Mouse (Mus musculus): ENCODE measurements around the gene Alg13. TPM values are rescaled to one million over a fixed set of nuclear protein-coding genes. Genes with fewer than 3 reads are reported as not detected.
A peak's percentile ranks its signal among the peaks of the same experiment; 100 is the strongest.

Alg13 gene
- polyA plus RNA-seq, 1 experiment from 2014 or later = 10.0 TPM

- Histone ChIP-seq H3K4me2 (no peak overlapping the region), H3K4me3 (no peak overlapping the region), H3K9ac (no peak overlapping the region), H3K4me1 (replicated peaks) (no peaks in the 10 kb centered on the region), H3K27me3 (no peaks in the 10 kb centered on the region), H3K36me3 (no peaks in the 10 kb centered on the region), H3K9me3 (no peaks in the 10 kb centered on the region), H3K27ac (replicated peaks) (no peak overlapping the region)
- no peak for ATAC-seq (ENCODE audit: low FRiP score, low read depth)
Observed at GRCm38 (mm10) chrX:144338355-144338754, 20.8 kb downstream of the Alg13 start.

- H3K27me3 ChIP-seq = no peaks in the 10 kb centered on the region
- H3K4me1 ChIP-seq (replicated peaks) = no peaks in the 10 kb centered on the region
- H3K9me3 ChIP-seq = no peaks in the 10 kb centered on the region
- H3K4me3 ChIP-seq = no peak overlapping the region
- H3K4me2 ChIP-seq = no peak overlapping the region
- no peak overlapping the region for H3K27ac ChIP-seq (replicated peaks)
- WGBS = 81% methylated on average over 2 of the region's 2 CpGs
- H3K36me3 ChIP-seq = no peaks in the 10 kb centered on the region
- no peak for ATAC-seq (ENCODE audit: low FRiP score, low read depth)
- H3K9ac ChIP-seq = no peak overlapping the region
Observed at GRCm38 (mm10) chrX:144374196-144374595, 56.6 kb downstream of the Alg13 start.

- no peaks in the 10 kb centered on the region for H3K36me3 ChIP-seq
- H3K9ac ChIP-seq = no peak overlapping the region
- no peak overlapping the region for H3K4me3 ChIP-seq
- H3K4me2 ChIP-seq = no peak overlapping the region
- peak; percentile 72 for ATAC-seq (ENCODE audit: low FRiP score, low read depth)
- H3K9me3 ChIP-seq = no peaks in the 10 kb centered on the region
- no peaks in the 10 kb centered on the region for H3K4me1 ChIP-seq (replicated peaks)
- H3K27ac ChIP-seq (replicated peaks) = no peak overlapping the region
- H3K27me3 ChIP-seq = no peaks in the 10 kb centered on the region
- 32% methylated on average over 7 of the region's 7 CpGs for WGBS
Observed at GRCm38 (mm10) chrX:144403526-144403925, 85.9 kb downstream of the Alg13 start.

GRCm38 (mm10) chrX:144408036-144408435 is 90.4 kb downstream of the Alg13 start:
- no peak overlapping the region for H3K9ac ChIP-seq
- no peak overlapping the region for H3K4me2 ChIP-seq
- H3K9me3 ChIP-seq = no peaks in the 10 kb centered on the region
- H3K36me3 ChIP-seq = no peaks in the 10 kb centered on the region
- 82% methylated on average over 5 of the region's 5 CpGs for WGBS
- no peak overlapping the region for H3K27ac ChIP-seq (replicated peaks)
- no peak for ATAC-seq (ENCODE audit: low FRiP score, low read depth)
- H3K4me1 ChIP-seq (replicated peaks) = no peaks in the 10 kb centered on the region
- no peaks in the 10 kb centered on the region for H3K27me3 ChIP-seq
- no peak overlapping the region for H3K4me3 ChIP-seq

- no peak overlapping the region for H3K4me3 ChIP-seq
- no peak for ATAC-seq (ENCODE audit: low FRiP score, low read depth)
- H3K36me3 ChIP-seq = no peaks in the 10 kb centered on the region
- H3K9me3 ChIP-seq = no peaks in the 10 kb centered on the region
- H3K27ac ChIP-seq (replicated peaks) = no peak overlapping the region
- H3K4me1 ChIP-seq (replicated peaks) = no peaks in the 10 kb centered on the region
- H3K4me2 ChIP-seq = no peak overlapping the region
- H3K27me3 ChIP-seq = no peaks in the 10 kb centered on the region
- no peak overlapping the region for H3K9ac ChIP-seq
- 59% methylated on average over 1 of the region's 1 CpGs for WGBS
Observed at GRCm38 (mm10) chrX:144420259-144420658, 102.7 kb downstream of the Alg13 start.

GRCm38 (mm10) chrX:144421091-144421490 is 103.5 kb downstream of the Alg13 start:
- no peaks in the 10 kb centered on the region for H3K9me3 ChIP-seq
- no peak overlapping the region for H3K4me3 ChIP-seq
- no peak overlapping the region for H3K27ac ChIP-seq (replicated peaks)
- H3K9ac ChIP-seq = no peak overlapping the region
- no peaks in the 10 kb centered on the region for H3K4me1 ChIP-seq (replicated peaks)
- H3K36me3 ChIP-seq = no peaks in the 10 kb centered on the region
- ATAC-seq (ENCODE audit: low FRiP score, low read depth) = no peak
- 94% methylated on average over 1 of the region's 1 CpGs for WGBS
- no peaks in the 10 kb centered on the region for H3K27me3 ChIP-seq
- H3K4me2 ChIP-seq = no peak overlapping the region

- Histone ChIP-seq H3K4me2 (no peak overlapping the region), H3K27ac (replicated peaks) (no peak overlapping the region), H3K9ac (no peak overlapping the region), H3K9me3 (no peaks in the 10 kb centered on the region), H3K27me3 (no peaks in the 10 kb centered on the region), H3K4me1 (replicated peaks) (no peaks in the 10 kb centered on the region), H3K36me3 (no peaks in the 10 kb centered on the region), H3K4me3 (no peak overlapping the region)
- no peak for ATAC-seq (ENCODE audit: low FRiP score, low read depth)
- 83% methylated on average over 3 of the region's 3 CpGs for WGBS
Observed at GRCm38 (mm10) chrX:144423848-144424247, 106.2 kb downstream of the Alg13 start.

Small RNA genes lying within 50 kb of the gene (microRNA-seq; reads per million reads assigned to microRNA genes)
- not detected for gene Mir680-2

Other genes with a start within 250 kb of the Alg13 start
- gene A730046J19Rik, start 164.1 kb upstream of the Alg13 start, polyA plus RNA-seq (2015; fragmentation: Nextera tagmentation; extraction: Ambion mirVana) = 0.65 and 0.88 TPM in 2 replicates
- gene Trpc5os, start 138.8 kb downstream of the Alg13 start, polyA plus RNA-seq (2015; fragmentation: Nextera tagmentation; extraction: Ambion mirVana) = 0.04 and 0.09 TPM in 2 replicates